Mouse (Mus musculus): ENCODE results near the gene Pnn. TPM values are rescaled to one million over a fixed set of nuclear protein-coding genes. Genes with fewer than 3 reads are reported as not detected.

The Pnn gene
- polyA plus RNA-seq, 1 experiment from 2014 or later, result 63.0 TPM

- Histone ChIP-seq H3K9me3 (0 out of 2 replicates have a peak, but pooled peaks cover 2% of the 10 kb centered on the region), H3K9ac (no peak overlapping the region), H3K4me3 (no peak overlapping the region), H3K27me3 (replicated peaks) (no peaks in the 10 kb centered on the region), H3K27ac (replicated peaks) (no peak overlapping the region), H3K4me1 (no peaks in the 10 kb centered on the region), H3K36me3 (peaks cover 25% of the 10 kb centered on the region), H3K4me2 (no peak overlapping the region)
- 82% methylated on average over 3 of the region's 3 CpGs for WGBS
- no peak for ATAC-seq (ENCODE audit: extremely low read depth, insufficient number of reproducible peaks, low FRiP score, low TSS enrichment)
Measured at GRCm38 (mm10) chr12:59076996-59077395, 10.3 kb downstream of the Pnn start.

DNA sequence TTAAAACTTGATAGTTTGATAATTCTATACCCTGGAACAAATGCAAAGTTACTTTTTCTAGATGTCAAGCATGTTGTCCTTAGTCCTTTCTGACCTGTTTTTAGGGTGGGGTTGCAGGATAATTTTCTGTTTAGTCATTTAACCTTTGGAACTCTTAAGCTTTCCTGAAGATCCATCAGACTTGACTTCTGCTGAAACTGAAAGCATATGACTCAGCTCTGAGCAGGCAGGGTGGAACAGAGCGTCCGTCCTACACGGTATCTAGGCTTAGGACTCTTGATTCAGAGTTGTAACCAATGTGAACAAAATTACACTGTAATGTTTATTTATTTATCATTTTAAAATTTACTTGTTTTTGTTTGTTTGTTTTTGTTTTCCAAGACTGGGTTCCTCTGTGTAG, 11.2 kb downstream of the Pnn start:
- Histone ChIP-seq H3K9me3 (0 out of 2 replicates have a peak, but pooled peaks cover 2% of the 10 kb centered on the region), H3K4me2 (no peak overlapping the region), H3K27ac (replicated peaks) (no peak overlapping the region), H3K4me3 (no peak overlapping the region), H3K36me3 (peaks cover 17% of the 10 kb centered on the region), H3K4me1 (no peaks in the 10 kb centered on the region), H3K27me3 (replicated peaks) (no peaks in the 10 kb centered on the region), H3K9ac (no peak overlapping the region)
- WGBS, result 93% methylated on average over 3 of the region's 3 CpGs
- ATAC-seq (ENCODE audit: extremely low read depth, insufficient number of reproducible peaks, low FRiP score, low TSS enrichment), result no peak

DNA sequence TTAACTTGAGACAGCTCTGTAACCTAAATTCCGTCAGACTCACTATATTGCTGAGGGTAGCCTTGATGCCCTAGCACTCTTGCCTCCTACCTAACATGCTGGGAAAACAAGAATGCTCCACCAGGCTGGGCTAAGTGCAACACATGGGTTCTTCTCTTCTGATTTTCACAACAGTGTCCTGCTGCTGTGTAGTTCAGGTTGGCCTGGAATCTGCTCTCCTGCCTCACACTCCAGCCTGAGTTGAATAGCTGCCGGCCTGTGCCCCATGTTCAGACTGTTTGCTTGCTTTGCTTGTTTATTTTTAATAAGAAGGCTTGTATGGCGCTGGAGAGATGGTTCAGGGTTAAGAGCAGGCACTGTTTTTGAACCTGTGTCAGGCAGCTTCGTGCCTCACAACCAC, 13.8 kb downstream of the Pnn start:
- Histone ChIP-seq H3K36me3 (peaks cover 2% of the 10 kb centered on the region; the same call in 1 of the 2 replicates), H3K4me1 (no peaks in the 10 kb centered on the region), H3K27me3 (replicated peaks) (no peaks in the 10 kb centered on the region), H3K4me2 (no peak overlapping the region), H3K4me3 (no peak overlapping the region), H3K9ac (no peak overlapping the region), H3K27ac (replicated peaks) (no peak overlapping the region), H3K9me3 (0 out of 2 replicates have a peak, but pooled peaks cover 2% of the 10 kb centered on the region)
- ATAC-seq (ENCODE audit: extremely low read depth, insufficient number of reproducible peaks, low FRiP score, low TSS enrichment), result no peak
- 75% methylated on average over 4 of the region's 4 CpGs for WGBS

GRCm38 (mm10) chr12:59084446-59084845, 17.8 kb downstream of the Pnn start:
- 58% methylated on average over 5 of the region's 5 CpGs for WGBS
- no peak overlapping the region for H3K9ac ChIP-seq
- H3K4me1 ChIP-seq, result no peaks in the 10 kb centered on the region
- H3K27ac ChIP-seq (replicated peaks), result no peak overlapping the region
- no peaks in the 10 kb centered on the region for H3K36me3 ChIP-seq
- H3K4me3 ChIP-seq, result no peak overlapping the region
- 0 out of 2 replicates have a peak, but pooled peaks cover 2% of the 10 kb centered on the region for H3K9me3 ChIP-seq
- no peaks in the 10 kb centered on the region for H3K27me3 ChIP-seq (replicated peaks)
- no peak overlapping the region for H3K4me2 ChIP-seq
- no peak for ATAC-seq (ENCODE audit: extremely low read depth, insufficient number of reproducible peaks, low FRiP score, low TSS enrichment)

DNA sequence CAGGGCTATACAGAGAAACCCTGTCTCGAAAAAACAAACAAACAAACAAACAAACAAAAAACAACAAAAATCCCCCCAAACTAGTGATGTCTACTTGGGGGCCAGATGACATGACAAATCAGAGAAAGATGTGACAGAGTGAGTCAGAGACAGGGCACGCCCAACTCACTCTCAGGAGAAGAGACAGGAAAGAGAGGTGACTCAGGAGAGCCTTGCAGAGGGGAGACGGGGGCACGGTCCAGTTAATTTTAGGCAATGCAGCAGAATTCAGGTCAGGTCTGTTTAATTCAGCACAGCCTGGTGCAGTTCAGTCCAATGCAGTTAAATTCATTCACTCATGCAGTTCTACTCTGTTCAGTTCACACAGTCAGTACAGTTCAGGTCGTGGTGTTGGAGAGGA, 19.5 kb downstream of the Pnn start:
- no peak overlapping the region for H3K27ac ChIP-seq (replicated peaks)
- H3K4me2 ChIP-seq, result no peak overlapping the region
- no peak overlapping the region for H3K4me3 ChIP-seq
- no peaks in the 10 kb centered on the region for H3K9me3 ChIP-seq
- H3K36me3 ChIP-seq, result no peaks in the 10 kb centered on the region
- H3K27me3 ChIP-seq (replicated peaks), result no peaks in the 10 kb centered on the region
- ATAC-seq (ENCODE audit: extremely low read depth, insufficient number of reproducible peaks, low FRiP score, low TSS enrichment), result no peak
- no peaks in the 10 kb centered on the region for H3K4me1 ChIP-seq
- H3K9ac ChIP-seq, result no peak overlapping the region
- WGBS, result 77% methylated on average over 5 of the region's 5 CpGs

DNA sequence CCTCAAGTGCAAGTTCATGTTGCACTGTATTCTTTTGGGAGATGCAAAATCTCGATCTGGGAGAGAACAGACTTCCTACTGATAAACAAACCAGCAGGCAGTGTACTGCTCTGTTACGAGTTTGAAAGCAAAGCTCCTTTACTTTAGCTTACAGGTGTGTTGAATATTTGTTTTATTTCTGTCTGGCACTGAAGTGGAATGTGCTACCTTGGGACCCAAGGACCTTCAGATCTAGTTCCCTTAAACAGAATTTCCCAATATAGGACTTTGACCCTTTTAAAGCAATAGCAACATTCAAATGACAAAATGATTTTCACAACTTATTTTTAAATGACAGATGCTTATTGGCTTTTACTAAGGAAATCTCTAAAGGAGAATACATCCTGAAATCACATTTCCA, 26.9 kb downstream of the Pnn start:
- ATAC-seq (ENCODE audit: extremely low read depth, insufficient number of reproducible peaks, low FRiP score, low TSS enrichment), result no peak
- no peak overlapping the region for H3K4me3 ChIP-seq
- no peaks in the 10 kb centered on the region for H3K36me3 ChIP-seq
- H3K9me3 ChIP-seq, result 0 out of 2 replicates have a peak, but pooled peaks cover 2% of the 10 kb centered on the region
- no peaks in the 10 kb centered on the region for H3K27me3 ChIP-seq (replicated peaks)
- H3K4me2 ChIP-seq, result no peak overlapping the region
- no peaks in the 10 kb centered on the region for H3K4me1 ChIP-seq
- 37% methylated on average over 2 of the region's 2 CpGs for WGBS
- no peak overlapping the region for H3K27ac ChIP-seq (replicated peaks)
- H3K9ac ChIP-seq, result no peak overlapping the region

- H3K4me3 ChIP-seq, result no peak within 1 kb of the TSS
- 71% methylated on average over 19 of the region's 19 CpGs for WGBS
- no peaks in the 10 kb centered on the region for H3K4me1 ChIP-seq
- H3K27me3 ChIP-seq (replicated peaks), result no peaks in the 10 kb centered on the region
- no peak for ATAC-seq (ENCODE audit: extremely low read depth, insufficient number of reproducible peaks, low FRiP score, low TSS enrichment)
- no peak within 1 kb of the TSS for H3K27ac ChIP-seq (replicated peaks)
- no peaks in the 10 kb centered on the region for H3K36me3 ChIP-seq
- no peak within 1 kb of the TSS for H3K4me2 ChIP-seq
- 0 out of 2 replicates have a peak, but pooled peaks cover 2% of the 10 kb centered on the region for H3K9me3 ChIP-seq
- no peak within 1 kb of the TSS for H3K9ac ChIP-seq
Measured at GRCm38 (mm10) chr12:59095104-59096025, 28.7 kb downstream of the Pnn start, which contains the start of gene Mia2. Gene Mia2 (plus strand): TSS chr12:59095799.

- Histone ChIP-seq H3K4me1 (no peaks in the 10 kb centered on the region), H3K9me3 (no peaks in the 10 kb centered on the region), H3K4me3 (no peak overlapping the region), H3K4me2 (no peak overlapping the region), H3K9ac (no peak overlapping the region), H3K27me3 (replicated peaks) (no peaks in the 10 kb centered on the region), H3K27ac (replicated peaks) (no peak overlapping the region), H3K36me3 (no peaks in the 10 kb centered on the region)
- ATAC-seq (ENCODE audit: extremely low read depth, insufficient number of reproducible peaks, low FRiP score, low TSS enrichment), result no peak
- 40% methylated on average over 5 of the region's 5 CpGs for WGBS
Measured at GRCm38 (mm10) chr12:59104771-59105170, 38.1 kb downstream of the Pnn start.

GRCm38 (mm10) chr12:59105914-59106313, 39.2 kb downstream of the Pnn start:
- no peaks in the 10 kb centered on the region for H3K36me3 ChIP-seq
- no peaks in the 10 kb centered on the region for H3K4me1 ChIP-seq
- no peaks in the 10 kb centered on the region for H3K9me3 ChIP-seq
- no peak overlapping the region for H3K4me2 ChIP-seq
- H3K4me3 ChIP-seq, result no peak overlapping the region
- 64% methylated on average over 6 of the region's 6 CpGs for WGBS
- H3K9ac ChIP-seq, result no peak overlapping the region
- H3K27me3 ChIP-seq (replicated peaks), result no peaks in the 10 kb centered on the region
- no peak overlapping the region for H3K27ac ChIP-seq (replicated peaks)
- no peak for ATAC-seq (ENCODE audit: extremely low read depth, insufficient number of reproducible peaks, low FRiP score, low TSS enrichment)

GRCm38 (mm10) chr12:59106491-59106890, 39.8 kb downstream of the Pnn start:
- Histone ChIP-seq H3K9me3 (no peaks in the 10 kb centered on the region), H3K4me1 (no peaks in the 10 kb centered on the region), H3K27me3 (replicated peaks) (no peaks in the 10 kb centered on the region), H3K9ac (no peak overlapping the region), H3K4me3 (no peak overlapping the region), H3K4me2 (no peak overlapping the region), H3K27ac (replicated peaks) (no peak overlapping the region), H3K36me3 (no peaks in the 10 kb centered on the region)
- WGBS, result 84% methylated on average over 5 of the region's 5 CpGs
- ATAC-seq (ENCODE audit: extremely low read depth, insufficient number of reproducible peaks, low FRiP score, low TSS enrichment), result no peak

- no peak for ATAC-seq (ENCODE audit: extremely low read depth, insufficient number of reproducible peaks, low FRiP score, low TSS enrichment)
- WGBS, result 78% methylated on average over 4 of the region's 4 CpGs
Measured at GRCm38 (mm10) chr12:59107926-59108325, 41.2 kb downstream of the Pnn start.

DNA sequence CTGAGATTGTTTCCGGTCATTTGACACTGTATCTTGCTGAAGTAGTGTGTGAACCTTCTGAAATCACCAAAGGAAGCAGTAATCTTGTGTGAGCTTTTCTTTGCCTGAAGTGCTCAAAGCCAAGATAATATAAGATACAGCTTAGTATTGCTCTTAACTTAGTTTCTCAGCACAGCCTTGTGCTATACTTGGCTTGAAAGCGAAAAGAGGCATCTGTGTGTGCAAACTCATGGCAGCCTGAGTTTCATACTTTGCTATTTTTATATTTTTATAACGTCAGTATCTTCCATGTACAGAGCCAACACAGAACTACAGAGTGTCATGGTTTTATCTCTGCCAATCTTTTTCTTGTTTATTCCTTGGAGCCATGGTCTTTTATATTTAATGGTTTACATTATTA, 50.5 kb downstream of the Pnn start:
- WGBS, result 51% methylated on average over 3 of the region's 3 CpGs
- H3K9me3 ChIP-seq, result no peaks in the 10 kb centered on the region
- ATAC-seq (ENCODE audit: extremely low read depth, insufficient number of reproducible peaks, low FRiP score, low TSS enrichment), result no peak

More at GRCm38 (mm10) chr12:59107926-59108325, 41.2 kb downstream of the Pnn start:
- Histone ChIP-seq H3K4me1 (no peaks in the 10 kb centered on the region), H3K27me3 (replicated peaks) (no peaks in the 10 kb centered on the region), H3K9me3 (no peaks in the 10 kb centered on the region), H3K9ac (no peak overlapping the region), H3K4me2 (no peak overlapping the region), H3K36me3 (no peaks in the 10 kb centered on the region), H3K4me3 (no peak overlapping the region), H3K27ac (replicated peaks) (no peak overlapping the region)

More for the DNA sequence above, 50.5 kb downstream of the Pnn start:
- Histone ChIP-seq H3K27me3 (replicated peaks) (no peaks in the 10 kb centered on the region), H3K4me1 (no peaks in the 10 kb centered on the region), H3K27ac (replicated peaks) (no peak overlapping the region), H3K9ac (no peak overlapping the region), H3K4me2 (no peak overlapping the region), H3K36me3 (no peaks in the 10 kb centered on the region), H3K4me3 (no peak overlapping the region)
